Mouse (Mus musculus) thymus, postnatal 10 days (tissue): ENCODE measurements around the gene Pcif1.
A peak's percentile ranks its signal among the peaks of the same experiment; 100 is the strongest.
"Not testable (repeated sequence)": the region's sequence is repeated elsewhere in the genome, so short reads cannot be mapped to it uniquely, and the experiment has no call there.

Experiments
- DNase-seq, 2 experiments: peaks; one replicate each; pipeline ENCODE4 v3.0.0; 2021; ENCODE audit warnings: low spot score in 2 of 2

The Pcif1 gene

GRCm38 (mm10) chr2:164866741-164867551, 12.2 kb upstream of the Pcif1 start:
- no peak for DNase-seq

- no peak for DNase-seq
Observed at GRCm38 (mm10) chr2:164867566-164867965, 11.5 kb upstream of the Pcif1 start.

- no peak for DNase-seq
Observed at GRCm38 (mm10) chr2:164868491-164868890, 10.6 kb upstream of the Pcif1 start.

- no peak for DNase-seq
Observed at GRCm38 (mm10) chr2:164871602-164872303, 7.4 kb upstream of the Pcif1 start.

- DNase-seq, result no peak
Observed at GRCm38 (mm10) chr2:164873621-164874020, 5.5 kb upstream of the Pcif1 start.

GRCm38 (mm10) chr2:164874239-164874769, 4.8 kb upstream of the Pcif1 start:
- DNase-seq, result no peak

- DNase-seq, result not testable (repeated sequence)
Observed at GRCm38 (mm10) chr2:164875648-164876047, 3.5 kb upstream of the Pcif1 start.

- not testable (repeated sequence) for DNase-seq
Observed at GRCm38 (mm10) chr2:164877376-164878215, 1.5 kb upstream of the Pcif1 start.

GRCm38 (mm10) chr2:164878509-164879227, 436 bp upstream of the Pcif1 start:
- peak; percentile 43 to 58 for DNase-seq

GRCm38 (mm10) chr2:164879568-164880277, 619 bp downstream of the Pcif1 start:
- DNase-seq, result peak; percentile 93 to 95

- no peak for DNase-seq
Observed at GRCm38 (mm10) chr2:164882619-164883018, 3.5 kb downstream of the Pcif1 start.

- DNase-seq, result no peak
Observed at GRCm38 (mm10) chr2:164885788-164886187, 6.7 kb downstream of the Pcif1 start.

- DNase-seq, result no peak
Observed at GRCm38 (mm10) chr2:164886617-164887016, 7.5 kb downstream of the Pcif1 start.

GRCm38 (mm10) chr2:164888996-164889395, 9.9 kb downstream of the Pcif1 start:
- DNase-seq, result no peak

GRCm38 (mm10) chr2:164889960-164890359, 10.9 kb downstream of the Pcif1 start:
- DNase-seq, result no peak

- DNase-seq, result no peak
Observed at GRCm38 (mm10) chr2:164890411-164891049, 11.4 kb downstream of the Pcif1 start.

GRCm38 (mm10) chr2:164891056-164891834, 12.1 kb downstream of the Pcif1 start:
- no peak for DNase-seq

GRCm38 (mm10) chr2:164891908-164892695, 13.0 kb downstream of the Pcif1 start:
- DNase-seq, result no peak
